In the genomic region with DNA sequence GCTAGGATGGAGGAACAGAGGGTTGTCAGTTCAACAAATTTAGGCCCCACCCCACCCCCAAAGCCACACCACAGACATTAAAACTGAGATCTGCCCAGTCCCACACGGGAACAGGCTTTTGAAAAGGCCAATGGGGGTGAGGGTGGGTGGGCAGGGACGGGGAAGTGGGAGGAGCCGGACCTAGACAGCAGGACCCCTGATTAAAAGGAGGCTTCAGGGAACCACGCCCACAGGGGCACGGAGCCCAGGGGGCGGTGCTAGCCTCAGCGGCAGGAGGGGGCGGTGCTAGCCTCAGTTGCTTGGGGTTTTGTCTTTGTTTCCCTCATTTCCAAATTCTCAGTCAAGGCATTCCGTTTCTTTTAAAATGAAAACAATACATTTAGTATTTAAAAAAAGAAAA, we compare ENCODE assay signal across 8 mouse cellular contexts. TPM values are rescaled to one million over a fixed set of nuclear protein-coding genes. Genes with fewer than 3 reads are reported as not detected.
DNase-seq lines count a peak whose midpoint lies in the region; ATAC-seq lines count a peak whose summit lies in the region.

No protein-coding gene starts in this region.

- DNase-seq in adrenal gland, adult (ENCODE audit: inconsistent age in 2 of 2, low spot score in 1 of 2) = peak; percentile 26 to 47
- no peak for DNase-seq in adrenal gland, adult 8-10 months
- DNase-seq in midbrain, embryonic 10.5 days (ENCODE audit: low spot score) = peak; percentile 70
- DNase-seq in left cerebral cortex, adult 8-10 months (ENCODE audit: low spot score in 2 of 2) = no peak
- DNase-seq in gastrocnemius, postnatal 14 days = no peak

- peak overlapping the region; percentile 17; the same call in 1 of the 2 replicates for H3K4me3 ChIP-seq in midbrain, embryonic 10.5 days
- no peak overlapping the region for H3K4me3 ChIP-seq in midbrain, embryonic 15.5 days
- H3K4me3 ChIP-seq in limb, embryonic 13.5 days = no peak overlapping the region
- no peak overlapping the region for H3K4me3 ChIP-seq in stomach, embryonic 16.5 days (replicated peaks; ENCODE audit: low read length)

- WGBS in midbrain, embryonic 10.5 days = 3% methylated on average over 9 of the region's 9 CpGs
- WGBS in midbrain, embryonic 15.5 days = 4% methylated on average over 9 of the region's 9 CpGs
- 5% methylated on average over 9 of the region's 9 CpGs for WGBS in limb, embryonic 13.5 days
- 15% methylated on average over 9 of the region's 9 CpGs for WGBS in stomach, embryonic 16.5 days

- intact Hi-C loops in gastrocnemius, postnatal 14 days (cut with DNase I; ENCODE audit: low total_unique reads) = no loop called here

- H3K27me3 ChIP-seq in midbrain, embryonic 10.5 days (ENCODE audit: low read depth, poor library complexity, severe bottlenecking) = no peaks in the 10 kb centered on the region
- H3K27me3 ChIP-seq in midbrain, embryonic 15.5 days (replicated peaks) = no peaks in the 10 kb centered on the region
- H3K27me3 ChIP-seq in limb, embryonic 13.5 days = no peaks in the 10 kb centered on the region
- H3K27me3 ChIP-seq in stomach, embryonic 16.5 days (ENCODE audit: control insufficient read depth, insufficient read depth, low read length) = no peaks in the 10 kb centered on the region

- H3K4me1 ChIP-seq in midbrain, embryonic 10.5 days = peaks cover 67% of the 10 kb centered on the region
- H3K4me1 ChIP-seq in midbrain, embryonic 15.5 days = peaks cover 43% of the 10 kb centered on the region
- peaks cover 57% of the 10 kb centered on the region for H3K4me1 ChIP-seq in limb, embryonic 13.5 days
- H3K4me1 ChIP-seq in stomach, embryonic 16.5 days (ENCODE audit: control insufficient read depth, insufficient read depth, low read length) = peaks cover 35% of the 10 kb centered on the region

- H3K4me2 ChIP-seq in midbrain, embryonic 15.5 days = no peak overlapping the region
- H3K4me2 ChIP-seq in limb, embryonic 13.5 days (replicated peaks) = peak overlapping the region; percentile 25; the same call in 1 of the 2 replicates
- no peak overlapping the region for H3K4me2 ChIP-seq in stomach, embryonic 16.5 days (ENCODE audit: low read depth, low read length)

- no peak overlapping the region for H3K9ac ChIP-seq in midbrain, embryonic 15.5 days
- H3K9ac ChIP-seq in limb, embryonic 13.5 days = no peak overlapping the region
- H3K9ac ChIP-seq in stomach, embryonic 16.5 days (ENCODE audit: low read length) = no peak overlapping the region

- no peak for ATAC-seq in midbrain, embryonic 15.5 days (replicated peaks)
- peak; percentile 28; the same call in 1 of the 2 replicates for ATAC-seq in limb, embryonic 13.5 days (ENCODE audit: low FRiP score, low read depth)
- peak; percentile 50; the same call in 1 of the 2 replicates for ATAC-seq in stomach, embryonic 16.5 days (ENCODE audit: insufficient read depth, low FRiP score)

- H3K27ac ChIP-seq in midbrain, embryonic 10.5 days (replicated peaks) = peak overlapping the region; percentile 76
- H3K27ac ChIP-seq in midbrain, embryonic 15.5 days = no peak overlapping the region
- no peak overlapping the region for H3K27ac ChIP-seq in limb, embryonic 13.5 days
- no peak overlapping the region for H3K27ac ChIP-seq in stomach, embryonic 16.5 days (ENCODE audit: low read length)

- no peaks in the 10 kb centered on the region for H3K9me3 ChIP-seq in midbrain, embryonic 10.5 days (replicated peaks)
- no peaks in the 10 kb centered on the region for H3K9me3 ChIP-seq in midbrain, embryonic 15.5 days
- no peaks in the 10 kb centered on the region for H3K9me3 ChIP-seq in limb, embryonic 13.5 days
- H3K9me3 ChIP-seq in stomach, embryonic 16.5 days (replicated peaks; ENCODE audit: control insufficient read depth, low read length) = no peaks in the 10 kb centered on the region

- H3K36me3 ChIP-seq in midbrain, embryonic 10.5 days = peaks cover 52% of the 10 kb centered on the region
- H3K36me3 ChIP-seq in midbrain, embryonic 15.5 days (replicated peaks) = no peaks in the 10 kb centered on the region
- peaks cover 49% of the 10 kb centered on the region for H3K36me3 ChIP-seq in limb, embryonic 13.5 days
- H3K36me3 ChIP-seq in stomach, embryonic 16.5 days (ENCODE audit: control insufficient read depth, insufficient read depth, low read length) = no peaks in the 10 kb centered on the region

RNA-seq across cellular contexts. Expression of a gene that starts 10.2 kb away (rescaled TPM):
- total RNA-seq in adrenal gland, adult 8-10 months (2022) = 10 to 100 TPM; 22.1 to 36.6 (median 27.9) TPM
- 36.5 and 37.9 TPM in 2 replicates for polyA plus RNA-seq in midbrain, embryonic 10.5 days (2016; fragmentation: Nextera tagmentation; extraction: Ambion mirVana)
- polyA plus RNA-seq in midbrain, embryonic 15.5 days (2015; fragmentation: Nextera tagmentation; extraction: Ambion mirVana) = 40.1 and 42.2 TPM in 2 replicates
- 48.9 and 50.3 TPM in 2 replicates for polyA plus RNA-seq in limb, embryonic 13.5 days (2015; fragmentation: Nextera tagmentation; extraction: Ambion mirVana)
- polyA plus RNA-seq in stomach, embryonic 16.5 days (2015; fragmentation: Nextera tagmentation; extraction: Ambion mirVana) = 24.6 and 26.0 TPM in 2 replicates
- total RNA-seq in left cerebral cortex, adult 8-10 months (2022) = 10 to 100 TPM; 27.1 to 32.9 (median 30.1) TPM
- total RNA-seq in gastrocnemius, postnatal 14 days (2021) = 10 to 100 TPM; 11.9 to 12.0 TPM

RNA-seq across cellular contexts. Expression of a gene that starts 40.4 kb away (rescaled TPM):
- total RNA-seq in adrenal gland, adult 8-10 months (2022) = under 1 TPM; 0.14 to 0.34 (median 0.15) TPM
- 0.10 and 0.24 TPM in 2 replicates for polyA plus RNA-seq in midbrain, embryonic 10.5 days (2016; fragmentation: Nextera tagmentation; extraction: Ambion mirVana)
- polyA plus RNA-seq in midbrain, embryonic 15.5 days (2015; fragmentation: Nextera tagmentation; extraction: Ambion mirVana) = 0.28 and 0.34 TPM in 2 replicates
- polyA plus RNA-seq in limb, embryonic 13.5 days (2015; fragmentation: Nextera tagmentation; extraction: Ambion mirVana) = 0.09 and 0.15 TPM in 2 replicates
- 0.10 TPM in 2 replicates for polyA plus RNA-seq in stomach, embryonic 16.5 days (2015; fragmentation: Nextera tagmentation; extraction: Ambion mirVana)
- total RNA-seq in left cerebral cortex, adult 8-10 months (2022) = under 1 TPM; 0.09 to 0.39 (median 0.27) TPM
- under 1 TPM; 0.06 to 0.18 TPM for total RNA-seq in gastrocnemius, postnatal 14 days (2021)

Comparison
In these comparisons a context has a peak if more than half of its experiments do, and no peak if none do; other contexts are left out.
1. DNase-seq: peak in adrenal gland, adult (2 of 2) and midbrain, embryonic 10.5 days (single experiment); none in adrenal gland, adult 8-10 months (single experiment), left cerebral cortex, adult 8-10 months (0 of 2) and gastrocnemius, postnatal 14 days (single experiment).